Mouse (Mus musculus): Measurements from ENCODE around the gene Trim8. TPM values are rescaled to one million over a fixed set of nuclear protein-coding genes. Genes with fewer than 3 reads are reported as not detected.

Trim8 gene
- polyA plus RNA-seq, 1 experiment from 2014 or later = 20.9 TPM

GRCm38 (mm10) chr19:46463446-46463845 is 38.1 kb upstream of the Trim8 start:
- H3K36me3 ChIP-seq = peaks cover 5% of the 10 kb centered on the region; the same call in 1 of the 2 replicates

GRCm38 (mm10) chr19:46466160-46466559 is 35.3 kb upstream of the Trim8 start:
- Histone ChIP-seq H3K4me3 (replicated peaks) (no peak overlapping the region), H3K27me3 (replicated peaks) (no peaks in the 10 kb centered on the region), H3K4me2 (no peak overlapping the region), H3K9me3 (no peaks in the 10 kb centered on the region), H3K36me3 (peaks cover 5% of the 10 kb centered on the region; the same call in 1 of the 2 replicates), H3K4me1 (peaks cover 12% of the 10 kb centered on the region), H3K27ac (no peak overlapping the region), H3K9ac (no peak overlapping the region)
- no peak for ATAC-seq (ENCODE audit: insufficient read depth, low FRiP score, low read depth)
- 74% methylated on average over 6 of the region's 6 CpGs for WGBS

More at GRCm38 (mm10) chr19:46463446-46463845, 38.1 kb upstream of the Trim8 start:
- H3K4me1 ChIP-seq = no peaks in the 10 kb centered on the region
- no peaks in the 10 kb centered on the region for H3K27me3 ChIP-seq (replicated peaks)
- H3K9ac ChIP-seq = no peak overlapping the region
- H3K4me3 ChIP-seq (replicated peaks) = no peak overlapping the region
- H3K4me2 ChIP-seq = no peak overlapping the region
- WGBS = 97% methylated on average over 4 of the region's 4 CpGs
- H3K27ac ChIP-seq = no peak overlapping the region
- ATAC-seq (ENCODE audit: insufficient read depth, low FRiP score, low read depth) = no peak
- no peaks in the 10 kb centered on the region for H3K9me3 ChIP-seq

- Histone ChIP-seq H3K36me3 (peaks cover 5% of the 10 kb centered on the region; the same call in 1 of the 2 replicates), H3K9me3 (no peaks in the 10 kb centered on the region), H3K27ac (no peak overlapping the region), H3K4me1 (peaks cover 21% of the 10 kb centered on the region), H3K27me3 (replicated peaks) (no peaks in the 10 kb centered on the region), H3K4me2 (no peak overlapping the region), H3K4me3 (replicated peaks) (no peak overlapping the region), H3K9ac (no peak overlapping the region)
- ATAC-seq (ENCODE audit: insufficient read depth, low FRiP score, low read depth) = no peak
- WGBS = 67% methylated on average over 3 of the region's 3 CpGs
Measured at GRCm38 (mm10) chr19:46467051-46467503, 34.4 kb upstream of the Trim8 start.

GRCm38 (mm10) chr19:46470364-46471240 is 30.9 kb upstream of the Trim8 start:
- H3K4me2 ChIP-seq = no peak overlapping the region
- peak overlapping the region; percentile 80 for H3K27ac ChIP-seq
- no peaks in the 10 kb centered on the region for H3K9me3 ChIP-seq
- 29% methylated on average over 17 of the region's 17 CpGs for WGBS
- peaks cover 23% of the 10 kb centered on the region for H3K4me1 ChIP-seq
- H3K36me3 ChIP-seq = no peaks in the 10 kb centered on the region
- H3K4me3 ChIP-seq (replicated peaks) = no peak overlapping the region
- ATAC-seq (ENCODE audit: insufficient read depth, low FRiP score, low read depth) = peak; percentile 37; the same call in 1 of the 2 replicates
- no peak overlapping the region for H3K9ac ChIP-seq
- no peaks in the 10 kb centered on the region for H3K27me3 ChIP-seq (replicated peaks)

- Histone ChIP-seq H3K4me1 (peaks cover 23% of the 10 kb centered on the region), H3K4me3 (replicated peaks) (no peak overlapping the region), H3K27me3 (replicated peaks) (no peaks in the 10 kb centered on the region), H3K27ac (peak overlapping the region; percentile 80), H3K9me3 (no peaks in the 10 kb centered on the region), H3K36me3 (no peaks in the 10 kb centered on the region), H3K4me2 (no peak overlapping the region), H3K9ac (no peak overlapping the region)
- 17% methylated on average over 10 of the region's 10 CpGs for WGBS
- ATAC-seq (ENCODE audit: insufficient read depth, low FRiP score, low read depth) = 0 out of 2 replicates have a peak, but pooled peaks have one; percentile 37
Measured at GRCm38 (mm10) chr19:46471324-46472093, 30.0 kb upstream of the Trim8 start.

- peaks cover 55% of the 10 kb centered on the region for H3K4me1 ChIP-seq
- no peak overlapping the region for H3K4me2 ChIP-seq
- H3K9ac ChIP-seq = no peak overlapping the region
- 0 out of 2 replicates have a peak, but pooled peaks cover 7% of the 10 kb centered on the region for H3K36me3 ChIP-seq
- no peak overlapping the region for H3K4me3 ChIP-seq (replicated peaks)
- no peaks in the 10 kb centered on the region for H3K9me3 ChIP-seq
- no peak for ATAC-seq (ENCODE audit: insufficient read depth, low FRiP score, low read depth)
- WGBS = 44% methylated on average over 10 of the region's 10 CpGs
- peak overlapping the region; percentile 92; the same call in 1 of the 2 replicates for H3K27ac ChIP-seq
- H3K27me3 ChIP-seq (replicated peaks) = no peaks in the 10 kb centered on the region
Measured at GRCm38 (mm10) chr19:46477432-46477845, 24.1 kb upstream of the Trim8 start.

GRCm38 (mm10) chr19:46478242-46478641 is 23.3 kb upstream of the Trim8 start:
- Histone ChIP-seq H3K36me3 (0 out of 2 replicates have a peak, but pooled peaks cover 7% of the 10 kb centered on the region), H3K4me2 (no peak overlapping the region), H3K27ac (peak overlapping the region; percentile 92), H3K4me1 (peaks cover 63% of the 10 kb centered on the region), H3K9me3 (no peaks in the 10 kb centered on the region), H3K9ac (no peak overlapping the region), H3K4me3 (replicated peaks) (no peak overlapping the region), H3K27me3 (replicated peaks) (no peaks in the 10 kb centered on the region)
- no peak for ATAC-seq (ENCODE audit: insufficient read depth, low FRiP score, low read depth)
- WGBS = 63% methylated on average over 4 of the region's 4 CpGs

- ATAC-seq (ENCODE audit: insufficient read depth, low FRiP score, low read depth) = 0 out of 2 replicates have a peak, but pooled peaks have one; percentile 23
- no peak overlapping the region for H3K4me3 ChIP-seq (replicated peaks)
- no peaks in the 10 kb centered on the region for H3K27me3 ChIP-seq (replicated peaks)
- WGBS = 26% methylated on average over 5 of the region's 5 CpGs
- H3K36me3 ChIP-seq = 0 out of 2 replicates have a peak, but pooled peaks cover 7% of the 10 kb centered on the region
- H3K4me2 ChIP-seq = no peak overlapping the region
- no peak overlapping the region for H3K9ac ChIP-seq
- H3K4me1 ChIP-seq = peaks cover 67% of the 10 kb centered on the region
- no peaks in the 10 kb centered on the region for H3K9me3 ChIP-seq
- peak overlapping the region; percentile 92 for H3K27ac ChIP-seq
Measured at GRCm38 (mm10) chr19:46478826-46479225, 22.7 kb upstream of the Trim8 start.

- Histone ChIP-seq H3K36me3 (0 out of 2 replicates have a peak, but pooled peaks cover 7% of the 10 kb centered on the region), H3K27me3 (replicated peaks) (no peaks in the 10 kb centered on the region), H3K4me3 (replicated peaks) (no peak overlapping the region), H3K9ac (no peak overlapping the region; the same call in 1 of the 2 replicates), H3K4me2 (no peak overlapping the region), H3K9me3 (no peaks in the 10 kb centered on the region), H3K4me1 (peaks cover 74% of the 10 kb centered on the region), H3K27ac (peak overlapping the region; percentile 92)
- WGBS = 43% methylated on average over 21 of the region's 21 CpGs
- 0 out of 2 replicates have a peak, but pooled peaks have one; percentile 18 for ATAC-seq (ENCODE audit: insufficient read depth, low FRiP score, low read depth)
Measured at GRCm38 (mm10) chr19:46479306-46480075, 22.0 kb upstream of the Trim8 start.

- H3K27ac ChIP-seq = peak overlapping the region; percentile 92
- H3K9me3 ChIP-seq = no peaks in the 10 kb centered on the region
- H3K4me1 ChIP-seq = peaks cover 86% of the 10 kb centered on the region
- H3K27me3 ChIP-seq (replicated peaks) = no peaks in the 10 kb centered on the region
- no peak overlapping the region for H3K4me2 ChIP-seq
- WGBS = 48% methylated on average over 10 of the region's 10 CpGs
- no peak overlapping the region for H3K4me3 ChIP-seq (replicated peaks)
- peaks cover 9% of the 10 kb centered on the region; the same call in 1 of the 2 replicates for H3K36me3 ChIP-seq
- no peak for ATAC-seq (ENCODE audit: insufficient read depth, low FRiP score, low read depth)
- H3K9ac ChIP-seq = no peak overlapping the region; the same call in 1 of the 2 replicates
Measured at GRCm38 (mm10) chr19:46480624-46481345, 20.7 kb upstream of the Trim8 start.
